Mouse (Mus musculus) intestine, embryonic 14.5 days (tissue): ENCODE data around the gene Wdhd1. TPM values are rescaled to one million over a fixed set of nuclear protein-coding genes. Genes with fewer than 3 reads are reported as not detected.

Experiments used
- ATAC-seq: fragments of 200-750 bp; cut with Nextera tagmentation; replicated peaks from 2 replicates; pipeline ENCODE4 v1.8.0; 2017; ENCODE audit warnings: low read depth, moderate number of reproducible peaks, moderate TSS enrichment, moderate library complexity; ENCODE audit not compliant: low FRiP score, low TSS enrichment
- DNase-seq: peaks from one replicate; pipeline ENCODE4 v3.0.0-alpha.2; 2018; ENCODE audit warnings: low spot score
- H3K27ac ChIP-seq: fragments of 300-500 bp; sonication (generic); 2 replicates; pipeline ENCODE4 v1.5.1; 2014; ENCODE audit warnings: low read depth, mild to moderate bottlenecking, control low read depth
- H3K27me3 ChIP-seq: fragments of 300-500 bp; sonication (generic); replicated peaks from 2 replicates; pipeline ENCODE4 v1.6.1; 2014; ENCODE audit warnings: low read length, control low read depth; ENCODE audit not compliant: control insufficient read depth, insufficient read depth
- H3K36me3 ChIP-seq: fragments of 300-500 bp; sonication (generic); 2 replicates; pipeline ENCODE4 v1.6.1; 2014; ENCODE audit warnings: low read length, control low read depth; ENCODE audit not compliant: control insufficient read depth, insufficient read depth
- H3K4me1 ChIP-seq: fragments of 300-500 bp; sonication (generic); replicated peaks from 2 replicates; pipeline ENCODE4 v1.6.1; 2014; ENCODE audit warnings: low read length, control low read depth, mixed read lengths; ENCODE audit not compliant: control insufficient read depth, insufficient read depth
- H3K4me2 ChIP-seq: fragments of 300-500 bp; sonication (generic); 2 replicates; pipeline ENCODE4 v1.6.1; 2014; ENCODE audit warnings: low read length
- H3K4me3 ChIP-seq: fragments of 300-500 bp; sonication (generic); 2 replicates; pipeline ENCODE4 v1.5.1; 2014; ENCODE audit warnings: low read depth, low read length, control low read depth, mixed read lengths
- H3K9ac ChIP-seq: fragments of 300-500 bp; sonication (generic); 2 replicates; pipeline ENCODE4 v1.6.1; 2014; ENCODE audit warnings: mild to moderate bottlenecking, low read length
- H3K9me3 ChIP-seq: fragments of 300-500 bp; sonication (generic); 2 replicates; pipeline ENCODE4 v1.6.1; 2016; ENCODE audit warnings: low read length, control low read depth; ENCODE audit not compliant: control insufficient read depth
- WGBS: fragments of 180-500 bp; shearing (Covaris S2); extraction: QIAGEN DNeasy Blood & Tissue Kit; methylation state at CpG from one replicate; pipeline ENCODE4 v1.1.7; 2014; 5-methylcytosine and 5-hydroxymethylcytosine counted together
- polyA plus RNA-seq: library from polyadenylated mRNA; unstranded; fragments of >200 nt; fragmentation: Nextera tagmentation; extraction: Ambion mirVana; gene quantifications from 2 replicates; pipeline ENCODE4 v1.2.1, GENCODE M21; 2014

Gene Wdhd1
- polyA plus RNA-seq, 1 experiment from 2014 or later = 34.8 TPM

- no peak overlapping the region for H3K4me3 ChIP-seq
- H3K4me2 ChIP-seq = no peak overlapping the region
- no peaks in the 10 kb centered on the region for H3K27me3 ChIP-seq
- H3K9ac ChIP-seq = no peak overlapping the region
- no peaks in the 10 kb centered on the region for H3K4me1 ChIP-seq
- peaks cover 85% of the 10 kb centered on the region for H3K36me3 ChIP-seq
- no peaks in the 10 kb centered on the region for H3K9me3 ChIP-seq
- ATAC-seq (no peak), DNase-seq (no peak)
- H3K27ac ChIP-seq = no peak overlapping the region
- WGBS = 100% methylated on average over 2 of the region's 2 CpGs
These were observed 7.0 kb downstream of the Wdhd1 start for GRCm38 (mm10) chr14:47269706-47270105.

- Histone ChIP-seq H3K9ac (no peak overlapping the region), H3K36me3 (peaks cover 86% of the 10 kb centered on the region), H3K27ac (no peak overlapping the region), H3K9me3 (no peaks in the 10 kb centered on the region), H3K4me2 (no peak overlapping the region), H3K4me1 (no peaks in the 10 kb centered on the region), H3K27me3 (no peaks in the 10 kb centered on the region), H3K4me3 (no peak overlapping the region)
- DNase-seq (no peak), ATAC-seq (no peak)
- WGBS = 94% methylated on average over 4 of the region's 4 CpGs
These were observed 7.6 kb downstream of the Wdhd1 start for GRCm38 (mm10) chr14:47269056-47269455.

- Histone ChIP-seq H3K36me3 (peaks cover 78% of the 10 kb centered on the region), H3K27me3 (no peaks in the 10 kb centered on the region), H3K4me2 (no peak overlapping the region), H3K4me1 (no peaks in the 10 kb centered on the region), H3K4me3 (no peak overlapping the region), H3K9ac (no peak overlapping the region), H3K27ac (no peak overlapping the region), H3K9me3 (no peaks in the 10 kb centered on the region)
- no peak for ATAC-seq
- 92% methylated on average over 8 of the region's 8 CpGs for WGBS
- DNase-seq = no peak
These were observed 10.8 kb downstream of the Wdhd1 start for GRCm38 (mm10) chr14:47265829-47266228.

GRCm38 (mm10) chr14:47264866-47265265 is 11.8 kb downstream of the Wdhd1 start:
- Histone ChIP-seq H3K27ac (no peak overlapping the region), H3K36me3 (peaks cover 77% of the 10 kb centered on the region)
- 96% methylated on average over 3 of the region's 3 CpGs for WGBS

GRCm38 (mm10) chr14:47249839-47250238 is 26.8 kb downstream of the Wdhd1 start:
- DNase-seq = no peak
- Histone ChIP-seq H3K27me3 (no peaks in the 10 kb centered on the region), H3K4me3 (no peak overlapping the region), H3K9me3 (no peaks in the 10 kb centered on the region), H3K27ac (no peak overlapping the region), H3K4me2 (no peak overlapping the region), H3K9ac (no peak overlapping the region), H3K4me1 (no peaks in the 10 kb centered on the region), H3K36me3 (peaks cover 60% of the 10 kb centered on the region)
- 86% methylated on average over 6 of the region's 6 CpGs for WGBS
- no peak for ATAC-seq

More at GRCm38 (mm10) chr14:47264866-47265265, 11.8 kb downstream of the Wdhd1 start:
- no peaks in the 10 kb centered on the region for H3K9me3 ChIP-seq
- H3K27me3 ChIP-seq = no peaks in the 10 kb centered on the region
- H3K9ac ChIP-seq = no peak overlapping the region
- no peaks in the 10 kb centered on the region for H3K4me1 ChIP-seq
- no peak overlapping the region for H3K4me2 ChIP-seq
- DNase-seq = no peak
- H3K4me3 ChIP-seq = no peak overlapping the region
- no peak for ATAC-seq

GRCm38 (mm10) chr14:47242753-47243152 is 33.9 kb downstream of the Wdhd1 start:
- Histone ChIP-seq H3K4me3 (no peak overlapping the region), H3K9me3 (no peaks in the 10 kb centered on the region), H3K9ac (no peak overlapping the region), H3K4me1 (no peaks in the 10 kb centered on the region), H3K27me3 (no peaks in the 10 kb centered on the region), H3K27ac (no peak overlapping the region), H3K4me2 (no peak overlapping the region), H3K36me3 (peaks cover 63% of the 10 kb centered on the region)
- ATAC-seq (no peak), DNase-seq (no peak)
- WGBS = 47% methylated on average over 4 of the region's 4 CpGs

- H3K4me3 ChIP-seq = no peak overlapping the region
- ATAC-seq (no peak), DNase-seq (no peak)
- H3K9me3 ChIP-seq = no peaks in the 10 kb centered on the region
- H3K4me1 ChIP-seq = no peaks in the 10 kb centered on the region
- H3K36me3 ChIP-seq = peaks cover 46% of the 10 kb centered on the region
- whole genome bisulfite sequencing = 92% methylated on average over 6 of the region's 6 CpGs
- H3K27ac ChIP-seq = no peak overlapping the region
- H3K4me2 ChIP-seq = no peak overlapping the region
- no peaks in the 10 kb centered on the region for H3K27me3 ChIP-seq
- no peak overlapping the region for H3K9ac ChIP-seq
These were observed 35.6 kb downstream of the Wdhd1 start for GRCm38 (mm10) chr14:47241046-47241445.

- H3K4me3 ChIP-seq = no peak overlapping the region
- 0 out of 2 replicates have a peak, but pooled peaks cover 2% of the 10 kb centered on the region for H3K9me3 ChIP-seq
- DNase-seq = no peak
- no peak overlapping the region for H3K9ac ChIP-seq
- H3K4me2 ChIP-seq = no peak overlapping the region
- no peaks in the 10 kb centered on the region for H3K4me1 ChIP-seq
- WGBS = 72% methylated on average over 1 of the region's 1 CpGs
- H3K27ac ChIP-seq = no peak overlapping the region
- no peak for ATAC-seq
- no peaks in the 10 kb centered on the region for H3K27me3 ChIP-seq
- peaks cover 41% of the 10 kb centered on the region for H3K36me3 ChIP-seq
These were observed 36.1 kb downstream of the Wdhd1 start for GRCm38 (mm10) chr14:47240600-47240999.

GRCm38 (mm10) chr14:47237286-47237685 is 39.4 kb downstream of the Wdhd1 start:
- H3K4me1 ChIP-seq = no peaks in the 10 kb centered on the region
- no peak overlapping the region for H3K27ac ChIP-seq
- H3K9ac ChIP-seq = no peak overlapping the region
- H3K9me3 ChIP-seq = peaks cover 2% of the 10 kb centered on the region; the same call in 1 of the 2 replicates
- WGBS = 86% methylated on average over 4 of the region's 4 CpGs
- DNase-seq = no peak
- no peak overlapping the region for H3K4me3 ChIP-seq
- H3K36me3 ChIP-seq = peaks cover 16% of the 10 kb centered on the region
- ATAC-seq = no peak
- no peak overlapping the region for H3K4me2 ChIP-seq
- H3K27me3 ChIP-seq = no peaks in the 10 kb centered on the region
